Mouse (Mus musculus) embryonic facial prominence, embryonic 15.5 days (tissue): Measurements from ENCODE around the gene Kdf1. TPM values are rescaled to one million over a fixed set of nuclear protein-coding genes. Genes with fewer than 3 reads are reported as not detected.

ENCODE experiments used
- ATAC-seq: fragments of 200-750 bp; cut with Nextera tagmentation; 2 replicates; pipeline ENCODE4 v1.8.0; 2017; ENCODE audit warnings: low read depth, moderate TSS enrichment; ENCODE audit not compliant: insufficient number of reproducible peaks, low FRiP score, low TSS enrichment
- H3K27ac ChIP-seq: fragments of 300-500 bp; sonication (generic); replicated peaks from 2 replicates; pipeline ENCODE4 v1.5.1; 2015; ENCODE audit warnings: mild to moderate bottlenecking, inconsistent platforms
- H3K27me3 ChIP-seq: fragments of 300-500 bp; sonication (generic); 2 replicates; pipeline ENCODE4 v1.6.1; 2015; ENCODE audit warnings: inconsistent platforms
- H3K36me3 ChIP-seq: fragments of 300-500 bp; sonication (generic); 2 replicates; pipeline ENCODE4 v1.6.1; 2015; ENCODE audit warnings: mild to moderate bottlenecking, inconsistent platforms
- H3K4me1 ChIP-seq: fragments of 300-500 bp; sonication (generic); 2 replicates; pipeline ENCODE4 v1.6.1; 2015; ENCODE audit warnings: inconsistent platforms
- H3K4me2 ChIP-seq: fragments of 300-500 bp; sonication (generic); replicated peaks from 2 replicates; pipeline ENCODE4 v1.6.1; 2015; ENCODE audit warnings: mild to moderate bottlenecking, inconsistent platforms
- H3K4me3 ChIP-seq: fragments of 300-500 bp; sonication (generic); replicated peaks from 2 replicates; pipeline ENCODE4 v1.5.1; 2015; ENCODE audit warnings: mild to moderate bottlenecking, inconsistent platforms
- H3K9ac ChIP-seq: fragments of 300-500 bp; sonication (generic); 2 replicates; pipeline ENCODE4 v1.6.1; 2015; ENCODE audit warnings: inconsistent platforms
- H3K9me3 ChIP-seq: fragments of 300-500 bp; sonication (generic); replicated peaks from 2 replicates; pipeline ENCODE4 v1.6.1; 2016; ENCODE audit warnings: inconsistent platforms
- WGBS: fragments of 180-500 bp; shearing (Covaris S2); methylation state at CpG from one replicate; pipeline ENCODE4 v1.1.7; 2015; 5-methylcytosine and 5-hydroxymethylcytosine counted together
- polyA plus RNA-seq: library from polyadenylated mRNA; unstranded; fragments of >200 nt; fragmentation: Nextera tagmentation; extraction: Ambion mirVana; gene quantifications from 2 replicates; pipeline ENCODE4 v1.2.1, GENCODE M21; 2015

The Kdf1 gene
- polyA plus RNA-seq, 1 experiment from 2014 or later, result 30.2 TPM

GRCm38 (mm10) chr4:133559846-133560245 is 41.1 kb downstream of the Kdf1 start:
- H3K4me2 ChIP-seq, result no peak overlapping the region
- H3K27ac ChIP-seq, result no peak overlapping the region
- no peaks in the 10 kb centered on the region; the same call in 1 of the 2 replicates for H3K27me3 ChIP-seq
- no peak for ATAC-seq
- no peaks in the 10 kb centered on the region for H3K4me1 ChIP-seq
- H3K9ac ChIP-seq, result no peak overlapping the region
- H3K9me3 ChIP-seq, result no peaks in the 10 kb centered on the region
- no peak overlapping the region for H3K4me3 ChIP-seq
- 74% methylated on average over 4 of the region's 4 CpGs for WGBS
- no peaks in the 10 kb centered on the region for H3K36me3 ChIP-seq

DNA sequence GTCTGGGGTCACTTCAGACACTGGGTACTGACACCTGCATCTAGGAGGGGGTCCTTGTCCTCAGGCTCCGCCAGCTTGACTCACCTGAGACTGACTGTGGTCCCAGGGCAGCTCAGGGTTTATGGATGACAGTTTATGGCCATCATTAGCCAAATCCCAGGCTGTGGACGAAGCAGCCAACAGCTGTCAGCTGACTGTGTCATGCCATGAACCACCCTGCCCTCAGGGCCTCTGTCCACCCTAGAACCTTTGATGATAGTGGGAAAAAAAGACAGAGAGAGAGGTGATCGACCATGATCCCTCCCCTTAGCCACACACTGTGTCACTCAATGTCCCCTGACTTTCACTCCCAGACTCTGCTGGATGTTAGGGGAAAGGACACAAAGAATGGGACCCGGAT is 42.9 kb downstream of the Kdf1 start:
- Histone ChIP-seq H3K27me3 (no peaks in the 10 kb centered on the region; the same call in 1 of the 2 replicates), H3K36me3 (no peaks in the 10 kb centered on the region), H3K9me3 (no peaks in the 10 kb centered on the region), H3K27ac (no peak overlapping the region), H3K4me1 (no peaks in the 10 kb centered on the region), H3K9ac (no peak overlapping the region), H3K4me2 (no peak overlapping the region), H3K4me3 (no peak overlapping the region)
- ATAC-seq, result no peak
- whole genome bisulfite sequencing, result 70% methylated on average over 4 of the region's 4 CpGs

DNA sequence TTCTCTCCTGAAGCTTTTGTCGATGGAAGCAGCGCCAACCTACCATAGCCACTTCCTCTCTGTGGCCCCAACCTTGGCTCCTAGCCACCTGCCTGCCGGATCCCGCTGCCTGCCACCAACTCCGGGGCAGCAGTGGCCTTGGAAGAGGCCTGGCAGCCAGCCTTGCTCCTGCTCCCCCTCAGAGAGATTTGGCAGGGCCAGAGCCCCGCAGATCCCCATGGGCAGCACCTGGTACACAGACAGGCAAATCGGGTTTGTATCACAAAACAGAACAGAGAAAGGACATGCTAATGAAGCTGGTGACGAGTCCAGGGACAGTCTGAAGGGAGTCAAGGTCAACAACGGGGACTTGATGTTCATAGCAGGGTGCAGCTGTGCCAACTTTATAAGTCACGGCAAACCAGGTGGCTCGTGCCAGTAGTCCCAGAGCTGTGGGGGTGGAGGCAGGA is 44.4 kb downstream of the Kdf1 start:
- Histone ChIP-seq H3K4me2 (no peak overlapping the region), H3K27ac (no peak overlapping the region), H3K9ac (no peak overlapping the region), H3K9me3 (no peaks in the 10 kb centered on the region), H3K36me3 (no peaks in the 10 kb centered on the region), H3K4me1 (no peaks in the 10 kb centered on the region), H3K27me3 (no peaks in the 10 kb centered on the region), H3K4me3 (no peak overlapping the region)
- WGBS, result 67% methylated on average over 11 of the region's 11 CpGs
- ATAC-seq, result no peak

DNA sequence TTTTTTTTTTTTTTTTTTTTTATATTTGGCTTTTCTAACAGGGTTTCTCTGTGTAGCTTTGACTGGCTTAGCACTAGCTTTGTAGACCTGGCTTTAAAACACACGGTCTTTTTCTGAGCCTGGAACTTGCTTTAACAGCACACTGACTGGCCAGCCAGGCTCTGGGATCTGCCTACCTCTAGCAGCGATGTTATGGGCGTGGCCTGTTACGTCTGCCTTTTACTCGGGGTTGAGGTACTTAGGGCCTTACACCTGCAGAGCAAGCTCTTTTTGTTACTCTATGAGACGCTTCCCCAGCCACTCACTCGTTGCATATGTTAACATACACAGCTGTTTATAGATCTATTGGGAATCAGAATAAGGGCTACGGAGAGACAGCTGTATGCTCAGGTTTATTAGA is 48.5 kb downstream of the Kdf1 start:
- no peak overlapping the region for H3K9ac ChIP-seq
- H3K4me3 ChIP-seq, result no peak overlapping the region
- H3K27ac ChIP-seq, result no peak overlapping the region
- H3K9me3 ChIP-seq, result no peaks in the 10 kb centered on the region
- no peak overlapping the region for H3K4me2 ChIP-seq
- H3K27me3 ChIP-seq, result no peaks in the 10 kb centered on the region
- 26% methylated on average over 8 of the region's 8 CpGs for WGBS
- no peaks in the 10 kb centered on the region for H3K36me3 ChIP-seq
- ATAC-seq, result no peak
- H3K4me1 ChIP-seq, result no peaks in the 10 kb centered on the region

DNA sequence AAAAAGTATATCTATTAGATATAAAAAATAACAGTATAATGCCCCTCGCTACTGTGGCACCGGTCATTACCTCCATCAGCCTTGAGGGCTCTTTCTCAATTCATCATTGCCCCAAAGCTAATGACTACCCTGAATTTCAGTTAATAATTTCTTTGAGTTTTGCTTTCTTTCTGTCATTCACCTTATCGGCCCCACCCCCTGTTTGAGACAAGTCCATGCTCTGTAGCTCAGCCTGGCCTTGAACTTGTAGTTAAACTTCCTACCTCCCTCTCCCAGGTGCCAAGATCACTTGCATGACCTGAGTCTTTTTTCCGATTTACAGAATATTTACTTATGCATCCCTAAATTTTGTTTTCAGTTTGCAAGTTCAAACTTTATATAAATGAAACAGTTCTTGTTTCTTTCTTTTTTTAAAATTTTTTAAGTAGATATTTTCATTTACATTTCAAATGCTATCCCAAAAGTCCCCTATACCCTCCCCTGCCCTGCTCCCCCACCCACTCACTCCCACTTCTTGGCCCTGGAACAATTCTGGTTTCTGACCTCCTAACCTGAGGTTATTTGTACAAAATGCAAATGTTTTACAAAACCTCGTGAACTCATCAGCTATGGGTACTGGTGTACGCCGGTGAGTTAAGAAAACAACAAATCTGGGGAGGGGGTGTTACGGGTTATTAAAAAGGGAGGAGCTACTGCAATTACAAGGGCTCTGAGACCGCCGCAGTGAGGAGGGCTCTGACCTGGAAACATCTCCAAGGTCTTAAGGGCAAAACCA is 50.7 kb downstream of the Kdf1 start:
- H3K36me3 ChIP-seq, result no peaks in the 10 kb centered on the region
- no peak for ATAC-seq
- no peak overlapping the region for H3K27ac ChIP-seq
- no peaks in the 10 kb centered on the region for H3K9me3 ChIP-seq
- no peak overlapping the region for H3K9ac ChIP-seq
- no peak overlapping the region for H3K4me2 ChIP-seq
- WGBS, result 79% methylated on average over 10 of the region's 10 CpGs
- no peaks in the 10 kb centered on the region for H3K27me3 ChIP-seq
- H3K4me3 ChIP-seq, result no peak overlapping the region
- H3K4me1 ChIP-seq, result 0 out of 2 replicates have a peak, but pooled peaks cover 5% of the 10 kb centered on the region

GRCm38 (mm10) chr4:133570066-133570466 is 51.3 kb downstream of the Kdf1 start:
- no peaks in the 10 kb centered on the region for H3K9me3 ChIP-seq
- WGBS, result 54% methylated on average over 10 of the region's 10 CpGs
- no peaks in the 10 kb centered on the region for H3K27me3 ChIP-seq
- H3K27ac ChIP-seq, result no peak overlapping the region
- no peaks in the 10 kb centered on the region for H3K36me3 ChIP-seq
- ATAC-seq, result no peak
- no peak overlapping the region for H3K9ac ChIP-seq
- no peak overlapping the region for H3K4me3 ChIP-seq
- H3K4me2 ChIP-seq, result no peak overlapping the region
- H3K4me1 ChIP-seq, result peaks cover 6% of the 10 kb centered on the region; the same call in 1 of the 2 replicates

GRCm38 (mm10) chr4:133574070-133574842 is 55.5 kb downstream of the Kdf1 start, which contains the start of gene Gpatch3:
Gene Gpatch3 (plus strand): TSS chr4:133574745.
- Histone ChIP-seq H3K27me3 (no peaks in the 10 kb centered on the region), H3K36me3 (peaks cover 12% of the 10 kb centered on the region), H3K4me3 (peak within 1 kb of the TSS; percentile 81), H3K4me2 (peak within 1 kb of the TSS; percentile 85), H3K9me3 (no peaks in the 10 kb centered on the region), H3K27ac (peak within 1 kb of the TSS; percentile 88), H3K4me1 (peaks cover 13% of the 10 kb centered on the region), H3K9ac (peak within 1 kb of the TSS; percentile 75)
- peak; percentile 92 for ATAC-seq
- 5% methylated on average over 44 of the region's 44 CpGs for WGBS

DNA sequence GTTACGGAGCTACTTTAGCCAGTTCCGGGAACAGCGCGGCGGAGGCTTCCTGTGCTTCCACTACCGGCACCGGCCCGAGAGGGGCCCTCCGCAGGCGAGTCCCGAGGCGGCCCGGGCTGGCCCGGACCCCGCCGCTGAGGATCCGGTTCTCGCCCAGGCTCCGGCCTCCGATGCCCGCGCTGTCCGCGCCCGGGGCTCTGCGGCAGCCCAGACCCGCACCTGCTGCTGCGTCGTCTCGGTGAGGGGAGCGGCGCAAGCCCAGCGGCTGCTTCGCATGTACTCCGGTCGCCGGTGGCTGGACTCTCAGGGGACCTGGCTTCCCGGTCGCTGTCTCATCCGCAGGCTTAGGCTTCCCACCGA is 56.1 kb downstream of the Kdf1 start:
- H3K9me3 ChIP-seq, result no peaks in the 10 kb centered on the region
- H3K4me3 ChIP-seq, result peak overlapping the region; percentile 81
- ATAC-seq, result peak; percentile 49
- H3K27ac ChIP-seq, result peak overlapping the region; percentile 88; the same call in 1 of the 2 replicates
- H3K4me2 ChIP-seq, result peak overlapping the region; percentile 85
- WGBS, result under 1% methylated on average over 41 of the region's 41 CpGs
- H3K27me3 ChIP-seq, result no peaks in the 10 kb centered on the region
- peak overlapping the region; percentile 75 for H3K9ac ChIP-seq
- peaks cover 18% of the 10 kb centered on the region for H3K36me3 ChIP-seq
- H3K4me1 ChIP-seq, result peaks cover 13% of the 10 kb centered on the region

DNA sequence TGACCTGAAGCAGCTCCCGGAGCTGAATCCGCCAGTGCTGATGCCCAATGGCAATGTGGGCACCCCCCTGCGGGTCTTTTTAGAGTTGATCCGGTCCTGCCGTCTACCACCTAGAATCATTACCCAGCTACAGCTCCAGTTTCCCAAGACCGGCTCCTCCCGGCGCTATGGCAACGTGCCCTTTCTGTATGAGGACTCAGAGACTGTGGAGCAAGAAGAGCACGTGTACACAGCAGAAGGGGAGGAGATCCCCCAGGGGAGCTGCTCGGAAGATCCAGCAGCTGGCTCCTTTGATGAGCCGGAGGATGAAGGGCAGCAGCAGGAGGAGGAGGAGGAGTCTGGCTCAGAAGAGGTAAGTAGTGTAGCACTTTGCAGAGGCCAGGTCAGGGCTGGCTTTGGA is 59.2 kb downstream of the Kdf1 start:
- 62% methylated on average over 12 of the region's 12 CpGs for WGBS
- Histone ChIP-seq H3K4me2 (no peak overlapping the region), H3K36me3 (peaks cover 39% of the 10 kb centered on the region), H3K4me1 (peaks cover 14% of the 10 kb centered on the region), H3K9ac (no peak overlapping the region), H3K27ac (no peak overlapping the region), H3K4me3 (no peak overlapping the region), H3K9me3 (no peaks in the 10 kb centered on the region), H3K27me3 (no peaks in the 10 kb centered on the region)
- no peak for ATAC-seq
